Mouse (Mus musculus) MEL (cell line): ENCODE results near the gene Axdnd1.
A peak's percentile ranks its signal among the peaks of the same experiment; 100 is the strongest.

Experiments used
- CHD2 ChIP-seq: IDR thresholded peaks from 2 replicates; pipeline ENCODE4 v1.6.1; 2011; ENCODE audit warnings: low read length, improper control_type of control experiment
- CTCF ChIP-seq, 3 experiments: IDR thresholded peaks in 2 of 3; conservative IDR thresholded peaks in 1 of 3; 2 replicates each; pipeline ENCODE4 v1.5.1; 2011 to 2012; ENCODE audit warnings: low read length in 3 of 3, low read depth in 2 of 3, mild to moderate bottlenecking in 2 of 3, improper control_type of control experiment in 1 of 3, inconsistent platforms in 1 of 3, mixed read lengths in 1 of 3, moderate library complexity in 1 of 3; ENCODE audit not compliant: control insufficient read depth in 1 of 3, insufficient read depth in 1 of 3, poor library complexity in 1 of 3, severe bottlenecking in 1 of 3
- EP300 ChIP-seq, 2 experiments: IDR thresholded peaks; 2 replicates each; pipeline ENCODE4 v1.6.1; 2011; ENCODE audit warnings: improper control_type of control experiment in 2 of 2, low read length in 2 of 2, low read depth in 1 of 2, mild to moderate bottlenecking in 1 of 2
- KAT2A ChIP-seq: conservative IDR thresholded peaks from 2 replicates; pipeline ENCODE4 v1.6.1; 2012; ENCODE audit warnings: low read depth, low read length, improper control_type of control experiment, inconsistent platforms
- NELFE ChIP-seq: IDR thresholded peaks from 2 replicates; pipeline ENCODE4 v1.6.1; 2011; ENCODE audit warnings: low read depth, low read length, improper control_type of control experiment
- TCF12 ChIP-seq: IDR thresholded peaks from 2 replicates; pipeline ENCODE4 v1.6.1; 2014; ENCODE audit warnings: low read depth, mild to moderate bottlenecking, inconsistent platforms, low read length, improper control_type of control experiment, moderate library complexity
- ZC3H11A ChIP-seq: IDR thresholded peaks from 2 replicates; pipeline ENCODE4 v1.6.1; 2012; ENCODE audit warnings: low read depth, mild to moderate bottlenecking, inconsistent platforms, low read length, improper control_type of control experiment
- ZNF384 ChIP-seq: IDR thresholded peaks from 2 replicates; pipeline ENCODE4 v1.6.1; 2012; ENCODE audit warnings: low read depth, mild to moderate bottlenecking, inconsistent platforms, low read length, improper control_type of control experiment

DNA sequence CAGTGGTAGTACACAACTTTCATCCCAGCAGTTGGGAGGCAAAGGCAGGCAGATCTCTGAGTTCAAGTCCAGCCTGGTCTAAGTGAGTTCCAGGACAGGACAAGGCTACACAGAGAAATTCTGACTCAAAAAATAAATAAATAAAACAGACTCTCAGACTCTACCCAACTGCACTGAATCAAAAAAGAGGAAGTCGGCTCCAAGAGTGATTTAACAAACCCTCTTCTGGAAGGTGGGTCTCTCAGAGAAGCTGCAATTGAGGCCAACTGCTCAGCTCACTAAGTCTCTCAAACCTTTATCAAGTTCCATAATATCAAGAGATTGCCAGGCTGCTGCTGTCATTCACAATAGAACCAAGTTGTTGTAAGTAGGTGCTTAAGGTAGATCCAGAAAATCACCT lies 112.4 kb downstream of the Axdnd1 start:
- TF ChIP-seq CHD2 (no peak), TCF12 (no peak), EP300 (IDR thresholded peaks at IDR 0.05; ENCODE audit: low read depth in 1 of 2, low read length in 2 of 2) (no peak), NELFE (no peak), ZNF384 (no peak), CTCF (IDR thresholded peaks at IDR 0.05 in 2 of 3, conservative IDR thresholded peaks at IDR 0.05 in 1 of 3; ENCODE audit: control insufficient read depth in 1 of 3, insufficient read depth in 1 of 3, low read depth in 2 of 3, low read length in 3 of 3, poor library complexity in 1 of 3, severe bottlenecking in 1 of 3) (no peak), KAT2A (no peak), ZC3H11A (0 out of 2 replicates have a peak, but pooled peaks have one; percentile 5)
